Mouse (Mus musculus): ENCODE data around the gene Bicdl2. TPM values are rescaled to one million over a fixed set of nuclear protein-coding genes. Genes with fewer than 3 reads are reported as not detected.

Bicdl2 gene
- total RNA-seq, 2 experiments from 2014 or later = not detected

DNA sequence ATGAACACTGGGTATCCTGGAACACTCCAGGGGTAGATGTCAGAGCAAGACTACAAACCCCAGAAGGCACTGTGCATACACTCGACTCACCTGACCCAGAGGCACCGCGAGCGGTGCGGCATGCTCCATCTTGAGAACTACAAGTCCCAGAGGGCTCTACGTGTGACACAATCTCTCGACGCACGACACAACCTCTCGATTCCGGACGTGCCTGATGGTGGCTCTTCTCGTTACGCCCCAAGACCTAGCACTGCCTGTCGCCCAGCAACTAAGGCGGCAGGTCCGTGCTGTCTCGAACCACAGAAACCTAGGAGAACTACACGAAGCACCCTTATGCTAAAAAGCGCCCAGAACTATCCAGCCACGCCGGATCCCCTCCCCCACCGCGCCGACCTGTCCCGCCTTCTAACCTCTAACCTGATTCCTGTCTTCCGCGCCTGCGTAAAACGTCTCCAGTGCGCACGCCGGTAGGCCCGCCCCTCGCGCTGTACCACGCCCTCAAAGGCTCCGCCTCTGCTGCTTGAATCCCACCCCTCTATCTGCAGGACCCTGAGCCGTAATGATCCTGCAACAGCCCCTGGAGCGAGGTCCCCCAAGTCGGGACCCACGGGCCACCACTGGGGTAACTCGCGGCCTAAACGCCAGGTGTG lies 13.2 kb downstream of the Bicdl2 start, which contains the start of the genes Hcfc1r1 and Thoc6:
Hcfc1r1 (plus strand) TSS at position 173 of the 650 bp plus-strand sequence.
Thoc6 (minus strand) TSS at position 459 of the 650 bp plus-strand sequence.
- peak; percentile 90 to 93 for DNase-seq (ENCODE audit: low spot score in 2 of 2)

DNA sequence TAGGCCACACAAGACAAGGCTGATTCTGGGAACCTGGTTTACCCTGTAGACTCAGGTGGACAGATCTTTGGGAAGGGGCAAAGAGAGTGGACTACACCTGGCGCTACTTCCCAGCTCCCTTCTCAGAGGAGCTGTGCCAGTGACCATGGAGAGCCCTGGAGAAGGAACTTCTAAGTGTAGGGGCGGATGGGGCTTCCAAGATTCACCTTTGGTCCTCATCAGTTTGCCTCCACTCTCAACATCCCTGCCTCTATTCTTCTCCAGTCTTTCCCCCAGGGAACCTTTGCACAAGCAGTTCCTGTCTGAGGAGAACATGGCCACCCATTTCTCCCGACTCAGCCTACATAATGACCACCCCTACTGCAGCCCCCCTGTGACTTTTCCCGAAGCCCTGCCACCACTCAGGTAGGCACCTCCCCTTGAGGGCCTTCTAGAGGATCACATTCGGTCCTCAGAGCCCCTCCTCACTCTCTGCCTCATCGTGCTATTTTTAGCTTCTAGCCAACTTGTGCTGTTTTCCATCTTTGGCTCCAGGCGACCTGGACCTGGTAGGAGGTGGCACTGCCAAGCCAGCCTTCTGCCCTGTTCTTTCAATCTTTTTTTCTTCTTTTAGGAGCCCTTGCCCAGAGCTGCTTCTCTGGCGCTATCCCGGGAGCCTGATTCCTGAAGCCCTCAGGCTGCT lies 14.1 kb downstream of the Bicdl2 start:
- DNase-seq (ENCODE audit: low spot score in 2 of 2) = no peak

DNA sequence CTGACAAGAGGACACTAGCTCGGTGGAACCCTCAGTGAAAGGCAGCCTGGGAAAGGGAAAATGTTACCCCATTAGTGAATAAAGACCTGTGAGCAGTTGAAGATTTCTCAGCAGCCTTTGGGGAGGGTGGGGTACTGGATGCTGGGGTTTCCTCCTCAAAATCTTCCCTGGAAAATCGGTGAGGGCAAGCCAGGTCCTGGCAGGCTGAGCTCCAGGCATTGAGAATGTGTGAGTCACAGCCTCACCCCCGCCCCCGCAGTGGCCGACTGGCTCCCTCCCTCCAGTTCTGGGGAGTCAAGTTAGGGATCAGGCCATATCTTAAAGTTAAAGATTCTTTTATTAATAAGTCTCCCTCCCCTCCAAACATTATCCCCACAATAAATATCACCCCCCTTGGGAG lies 14.8 kb downstream of the Bicdl2 start:
- peak in 1 of 2 experiments; percentile 42 for DNase-seq (ENCODE audit: low spot score in 2 of 2)

DNA sequence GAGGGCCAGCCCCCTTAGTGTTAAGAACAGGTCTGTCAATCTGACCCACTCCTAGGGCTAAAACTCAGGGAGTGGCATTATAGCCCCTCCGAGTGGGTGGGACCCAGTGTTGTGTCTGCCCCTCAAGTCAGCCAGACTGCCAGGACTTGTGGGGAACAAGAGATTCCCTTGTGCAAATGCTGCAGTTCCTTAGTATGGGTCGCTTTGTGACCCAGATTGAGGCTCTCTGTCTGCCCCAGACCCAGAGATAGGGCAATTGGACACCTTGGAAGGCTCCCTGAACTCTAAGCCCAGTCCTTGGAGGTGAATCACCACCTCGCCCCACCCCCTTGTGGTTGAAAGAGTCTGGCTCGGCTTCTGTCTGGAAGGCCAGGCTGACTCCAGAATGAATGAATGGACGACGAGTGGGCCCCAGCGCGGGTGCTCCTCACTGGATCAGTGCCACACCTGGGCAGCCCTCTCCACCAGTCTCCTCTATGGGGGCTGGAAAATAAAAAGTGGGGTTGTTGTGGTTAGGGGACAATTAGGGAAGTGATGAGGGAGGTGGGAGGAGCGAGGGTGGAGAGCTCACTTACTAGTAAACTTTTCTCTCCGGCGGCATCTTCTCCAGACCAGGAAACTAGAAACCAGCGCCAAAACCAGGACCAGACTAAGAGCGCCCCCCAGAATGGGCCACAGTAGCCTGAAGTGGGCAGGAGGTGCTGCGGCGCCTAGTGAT lies 15.4 kb downstream of the Bicdl2 start:
- no peak for DNase-seq (ENCODE audit: low spot score in 2 of 2)

DNA sequence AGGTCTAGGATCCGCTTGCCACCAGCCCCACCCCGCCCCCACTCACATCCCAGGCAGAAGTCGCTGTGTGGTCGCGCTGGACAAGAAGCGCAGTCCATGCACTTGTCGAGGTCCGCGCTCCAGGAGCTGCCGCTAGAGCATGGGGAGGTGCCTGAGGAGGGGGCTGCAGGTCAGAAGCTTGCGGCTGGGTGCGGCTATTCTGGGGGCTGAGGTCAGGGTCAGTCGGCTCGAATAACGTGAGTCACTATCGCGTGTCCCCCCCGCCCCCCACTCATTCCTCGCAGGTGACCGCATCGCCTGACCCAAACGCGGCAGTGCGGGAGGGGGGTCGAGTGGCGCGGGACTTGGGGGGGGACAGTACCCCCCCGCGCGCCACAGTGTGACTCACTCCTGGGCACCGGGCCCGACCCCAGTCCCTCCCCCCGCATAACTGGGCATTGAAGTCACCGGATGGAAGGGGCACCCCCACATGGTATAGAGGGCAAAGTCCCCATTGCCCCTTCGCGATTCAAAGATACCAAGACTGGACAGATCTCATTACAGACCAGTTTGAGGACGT lies 16.2 kb downstream of the Bicdl2 start:
- DNase-seq (ENCODE audit: low spot score in 2 of 2) = no peak

DNA sequence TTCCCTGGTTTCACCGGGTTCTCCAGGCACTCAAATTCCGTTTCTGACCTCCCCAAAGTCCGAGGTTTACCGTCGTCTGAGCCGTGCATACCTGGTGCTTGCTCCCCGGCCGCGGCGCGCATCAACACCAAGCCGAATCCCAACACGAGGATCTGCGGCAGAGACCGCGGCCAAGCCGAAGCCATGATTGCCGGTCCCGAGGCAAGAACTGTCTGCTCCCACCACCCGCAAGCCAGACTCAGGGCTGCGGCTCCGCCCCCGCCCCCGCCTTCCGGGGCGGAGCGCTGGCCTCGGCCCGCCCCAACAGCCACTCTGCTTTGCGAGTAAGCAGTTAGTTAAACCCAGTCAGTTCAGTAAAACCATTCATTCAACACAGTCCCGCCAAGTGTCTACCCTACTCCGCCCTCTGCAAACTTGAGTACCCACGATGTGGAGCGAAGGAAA lies 17.0 kb downstream of the Bicdl2 start, which contains the start of gene Tnfrsf12a:
Tnfrsf12a (minus strand) TSS at position 233 of the 444 bp plus-strand sequence.
- DNase-seq (ENCODE audit: low spot score in 2 of 2) = peak; percentile 67 to 82

DNA sequence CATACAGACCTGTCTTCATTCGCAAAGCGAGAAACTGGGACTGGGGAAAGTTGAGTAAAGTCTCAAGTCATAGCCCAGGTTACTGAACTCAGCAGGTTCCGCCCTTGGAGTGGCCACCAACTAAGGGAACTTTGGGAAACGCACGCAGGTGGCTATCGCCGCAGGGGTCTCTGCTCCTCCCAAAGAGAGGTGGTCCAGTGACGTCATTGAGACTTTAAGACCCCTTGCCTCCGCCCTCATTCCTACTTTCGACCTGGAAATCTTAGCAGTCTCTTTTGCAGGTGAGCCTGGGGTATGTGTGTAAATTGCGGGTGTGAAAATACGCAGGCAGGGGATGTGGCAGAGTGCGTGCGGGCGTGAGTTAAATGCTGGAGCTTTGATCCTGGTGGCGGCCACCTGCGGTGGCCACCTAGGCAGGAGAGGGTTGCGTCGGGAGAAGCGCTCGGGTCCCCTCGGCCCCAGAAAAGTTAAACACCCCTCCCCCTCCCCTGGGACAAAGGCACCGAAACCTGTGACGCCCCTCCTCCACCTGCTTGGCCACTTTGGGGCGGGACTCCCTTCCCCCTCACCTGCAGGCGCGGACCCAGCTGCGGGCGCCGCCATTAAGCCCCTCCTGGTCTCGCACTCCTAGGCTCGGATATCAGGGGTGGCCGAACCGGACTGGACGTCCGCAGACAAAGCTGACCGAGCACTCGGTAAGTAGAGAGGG lies 19.0 kb downstream of the Bicdl2 start, which contains the start of gene Cldn6:
Cldn6 (plus strand) TSS at position 123 of the 709 bp plus-strand sequence.
- no peak for DNase-seq (ENCODE audit: low spot score in 2 of 2)

DNA sequence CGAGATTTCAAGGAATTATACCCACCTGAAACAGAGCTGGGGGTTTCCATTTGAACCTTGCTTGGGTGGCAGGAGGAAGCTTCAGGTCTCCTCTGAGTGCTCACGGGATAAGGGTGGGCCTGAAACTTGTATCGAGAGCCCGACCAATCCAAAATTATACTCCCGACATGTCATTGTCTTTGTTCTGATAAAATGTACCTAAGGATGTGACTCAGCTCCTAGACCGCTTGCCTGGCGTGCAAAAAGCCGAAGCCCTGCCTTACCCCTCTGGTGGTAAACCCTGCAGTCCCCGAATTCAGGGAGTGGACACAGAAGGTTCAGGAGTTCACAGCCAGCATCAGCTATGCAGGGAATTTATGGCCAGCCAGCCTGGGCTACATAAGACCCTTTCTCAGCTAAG lies 20.0 kb downstream of the Bicdl2 start:
- no peak for DNase-seq (ENCODE audit: low spot score in 2 of 2)

DNA sequence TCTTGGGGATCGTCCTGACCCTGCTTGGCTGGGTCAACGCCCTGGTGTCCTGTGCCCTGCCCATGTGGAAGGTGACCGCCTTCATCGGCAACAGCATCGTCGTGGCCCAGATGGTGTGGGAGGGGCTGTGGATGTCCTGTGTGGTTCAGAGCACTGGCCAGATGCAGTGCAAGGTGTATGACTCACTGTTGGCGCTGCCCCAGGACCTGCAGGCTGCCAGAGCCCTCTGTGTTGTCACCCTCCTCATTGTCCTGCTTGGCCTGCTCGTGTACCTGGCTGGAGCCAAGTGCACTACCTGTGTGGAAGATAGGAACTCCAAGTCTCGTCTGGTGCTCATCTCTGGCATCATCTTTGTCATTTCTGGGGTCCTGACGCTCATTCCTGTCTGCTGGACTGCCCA lies 20.8 kb downstream of the Bicdl2 start:
- no peak for DNase-seq (ENCODE audit: low spot score in 2 of 2)

DNA sequence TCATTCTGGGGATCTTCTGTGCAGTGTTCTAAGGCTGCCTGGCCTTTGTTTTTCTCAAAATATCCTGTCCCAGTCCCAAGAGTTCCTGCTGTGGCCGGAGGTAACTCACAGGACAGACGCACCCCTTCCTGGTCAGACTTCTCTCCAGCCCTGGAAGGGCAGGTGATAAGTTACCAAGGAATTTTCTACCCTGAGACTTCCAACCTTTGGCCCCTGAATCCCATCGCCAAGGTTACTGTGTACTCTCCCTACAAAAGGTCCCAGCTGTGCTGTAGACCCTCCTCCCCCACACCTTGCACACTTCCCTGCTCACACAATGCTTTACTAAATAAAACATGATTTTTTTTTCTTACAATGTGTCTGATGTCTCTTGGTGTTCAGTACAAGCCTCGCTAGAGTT lies 21.8 kb downstream of the Bicdl2 start:
- no peak for DNase-seq (ENCODE audit: low spot score in 2 of 2)

DNA sequence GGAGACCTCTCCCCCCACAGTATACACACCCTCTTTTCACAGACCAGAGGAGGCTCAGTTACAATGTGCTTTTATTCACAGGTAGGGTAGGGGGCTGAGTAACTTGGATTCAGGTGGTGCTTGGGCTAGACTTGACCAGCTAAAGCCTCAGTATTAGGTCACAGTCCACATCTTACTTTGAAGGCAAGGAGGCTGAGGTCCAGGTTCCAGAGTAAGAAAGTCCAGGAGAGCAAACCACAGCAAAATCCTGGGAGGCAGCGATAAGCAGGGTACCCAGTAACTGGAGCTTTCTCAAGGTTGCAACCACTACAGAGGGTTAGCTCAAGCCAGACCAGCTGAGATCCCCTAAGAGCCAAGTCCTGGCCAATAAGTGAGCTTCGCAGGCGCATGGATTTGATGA lies 22.2 kb downstream of the Bicdl2 start:
- no peak for DNase-seq (ENCODE audit: low spot score in 2 of 2)

DNA sequence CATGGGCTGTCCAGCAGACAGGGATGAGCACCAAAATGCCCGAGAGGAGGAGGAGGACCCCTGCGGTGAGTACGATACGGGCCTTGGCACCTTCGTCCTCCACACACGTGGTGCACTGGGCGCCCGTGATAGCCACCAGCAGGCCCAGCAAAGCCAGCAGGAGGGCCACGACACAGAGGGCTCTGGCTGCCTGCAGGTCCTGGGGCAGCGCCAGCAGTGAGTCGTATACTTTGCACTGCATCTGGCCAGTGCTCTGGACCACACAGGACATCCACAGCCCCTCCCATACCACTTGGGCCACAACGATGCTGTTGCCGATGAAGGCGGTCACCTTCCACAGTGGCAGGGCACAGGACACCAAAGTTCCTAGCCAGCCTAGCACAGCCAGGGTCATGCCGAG lies 22.9 kb downstream of the Bicdl2 start:
- DNase-seq (ENCODE audit: low spot score in 2 of 2) = no peak

DNA sequence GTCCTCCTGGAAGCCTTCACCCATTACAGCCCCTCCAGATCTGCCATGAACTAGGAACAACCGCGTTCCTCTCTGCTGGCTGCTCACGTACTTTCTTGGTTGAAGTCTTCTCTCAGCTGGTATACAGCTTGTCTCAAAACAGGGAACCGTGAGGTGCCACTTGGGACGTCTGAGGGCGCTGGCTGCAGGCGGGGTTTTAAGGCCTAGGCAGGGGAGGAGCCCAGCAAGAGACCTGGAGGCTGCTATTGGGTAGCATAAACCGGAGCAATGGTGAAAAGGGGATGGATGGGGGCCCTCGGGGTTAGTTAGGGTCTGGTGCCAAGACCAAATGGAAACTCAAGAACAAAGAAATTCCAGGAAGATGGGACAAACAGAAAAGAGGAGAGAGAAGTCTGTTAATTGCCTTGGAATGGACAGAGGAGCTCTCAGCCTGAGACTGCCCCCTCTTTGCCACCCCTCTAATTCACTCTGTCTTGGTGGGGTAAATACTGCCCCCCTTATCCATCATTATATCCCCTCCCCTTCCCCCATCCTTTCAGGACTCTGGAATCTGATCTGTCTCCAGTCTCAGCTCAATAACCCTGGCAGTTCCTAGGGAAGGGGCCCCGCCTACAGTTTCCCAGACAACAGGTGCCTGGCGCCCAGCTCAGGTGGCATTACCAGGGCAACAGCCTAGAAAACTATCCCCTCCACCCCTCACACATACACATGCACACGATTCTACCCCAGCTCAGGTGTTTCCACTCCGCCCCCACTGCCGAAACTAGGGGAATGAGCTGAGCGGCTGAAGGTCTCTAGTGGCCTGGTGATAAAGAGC lies 23.8 kb downstream of the Bicdl2 start, which contains the start of gene Cldn9:
Cldn9 (minus strand) TSS at position 171 of the 817 bp plus-strand sequence.
- no peak for DNase-seq (ENCODE audit: low spot score in 2 of 2)

DNA sequence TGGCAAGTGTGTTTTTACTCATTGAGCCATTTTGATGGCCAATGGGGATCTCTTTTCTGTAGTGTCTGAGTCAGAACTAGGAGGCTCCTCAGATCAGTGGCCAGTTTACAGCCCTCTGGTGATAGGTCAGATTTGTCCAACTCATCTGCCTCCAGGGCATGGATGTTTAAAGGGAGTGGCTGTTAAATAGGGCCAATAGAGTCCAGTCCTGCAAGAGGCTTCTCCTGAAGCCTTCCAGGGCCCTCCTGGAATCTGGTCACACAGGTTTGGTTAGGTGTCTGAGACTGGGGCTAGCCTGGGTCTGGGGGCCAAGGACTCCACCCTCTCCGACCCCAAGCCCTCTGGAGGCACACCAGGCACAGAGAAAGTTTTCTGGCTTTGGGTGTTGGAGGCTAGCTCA lies 34.2 kb downstream of the Bicdl2 start:
- no peak for DNase-seq (ENCODE audit: low spot score in 2 of 2)

DNA sequence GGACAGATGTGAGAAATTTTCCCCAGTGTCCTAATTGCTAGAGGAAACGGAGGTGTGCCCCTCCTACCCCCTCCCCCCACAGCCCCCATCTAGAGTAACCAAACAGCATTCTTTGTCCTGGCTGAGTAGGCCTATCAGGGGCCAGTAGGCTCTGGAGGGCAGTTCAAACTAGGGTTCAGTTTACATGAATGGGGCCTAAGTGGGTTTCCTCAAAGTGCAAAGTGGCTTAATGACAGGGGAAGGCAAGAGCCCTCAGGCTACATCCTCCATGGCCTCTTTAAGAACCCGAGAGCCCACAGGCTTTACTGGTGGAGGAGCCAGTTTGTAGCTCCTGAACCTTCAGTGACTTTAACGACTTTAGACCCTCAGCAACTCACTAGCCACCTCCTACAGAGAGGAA lies 35.5 kb downstream of the Bicdl2 start:
- DNase-seq (ENCODE audit: low spot score in 2 of 2) = no peak

DNA sequence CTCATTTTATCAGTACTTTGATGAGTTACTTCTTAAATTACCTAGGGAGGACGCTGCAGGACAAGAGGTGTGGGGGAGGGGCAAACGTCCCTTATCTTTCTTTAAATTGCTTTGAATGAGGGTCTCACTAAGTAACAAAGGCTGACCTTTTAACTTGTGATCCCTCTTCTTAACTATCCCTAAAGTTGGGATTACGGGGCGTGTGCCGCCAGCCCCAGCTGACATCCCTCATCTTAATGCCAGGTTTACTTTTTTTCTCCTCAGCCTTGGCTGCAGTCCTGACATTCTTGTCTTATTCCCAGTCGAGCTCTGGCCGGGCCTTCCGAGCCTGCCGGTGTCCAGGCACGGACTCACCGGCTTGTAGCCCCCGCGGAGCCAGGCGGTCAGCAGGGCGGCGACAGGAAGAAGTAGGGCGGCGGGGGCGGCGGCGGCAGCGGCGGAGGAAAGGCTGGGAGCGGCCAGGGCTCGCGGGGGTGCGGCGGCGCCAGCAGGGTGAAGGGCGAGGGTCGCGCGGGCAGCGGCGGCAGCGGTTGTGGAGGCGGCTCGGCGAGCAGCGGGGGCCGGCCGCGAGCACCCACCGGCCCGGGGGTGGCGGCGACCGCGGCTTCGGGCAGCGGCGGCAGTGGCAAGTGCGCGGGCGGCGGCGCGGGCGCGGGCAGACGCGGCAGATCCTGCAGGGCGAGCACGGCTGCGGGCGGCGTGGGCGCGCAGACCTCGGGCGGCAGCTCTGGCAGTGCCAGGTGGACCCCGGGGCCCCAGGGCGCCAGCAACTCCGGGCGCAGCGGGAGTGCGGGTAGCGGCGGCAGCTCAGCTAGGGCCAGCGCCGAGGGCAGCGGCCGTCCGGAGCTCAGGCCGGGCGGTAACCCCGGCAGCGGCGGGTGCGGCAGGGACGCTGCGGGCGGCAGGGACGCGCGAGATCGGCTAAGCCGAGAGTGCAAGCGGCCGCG lies 39.1 kb downstream of the Bicdl2 start:
- DNase-seq (ENCODE audit: low spot score in 2 of 2) = peak; percentile 36 to 54

DNA sequence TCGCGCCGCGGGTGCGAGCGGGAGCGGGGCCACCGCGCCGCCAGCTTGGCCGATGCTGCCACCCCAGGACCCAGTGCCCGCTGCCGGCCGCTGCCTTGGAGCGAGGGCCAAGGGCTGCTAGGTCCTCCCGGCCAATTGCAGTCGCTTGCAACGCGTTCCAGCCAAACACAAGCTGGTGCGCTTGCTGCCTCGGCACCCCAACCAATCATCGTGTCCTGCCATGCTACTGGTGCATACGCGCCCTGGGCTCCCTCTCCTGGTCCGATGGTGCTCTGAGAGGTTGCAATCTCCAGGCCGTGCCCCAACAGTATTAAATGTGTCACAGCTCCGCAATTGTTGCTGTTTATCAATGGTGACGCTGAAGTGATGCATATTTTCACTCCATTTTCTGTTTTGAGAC lies 39.8 kb downstream of the Bicdl2 start:
- DNase-seq (ENCODE audit: low spot score in 2 of 2) = peak; percentile 85 to 93

DNA sequence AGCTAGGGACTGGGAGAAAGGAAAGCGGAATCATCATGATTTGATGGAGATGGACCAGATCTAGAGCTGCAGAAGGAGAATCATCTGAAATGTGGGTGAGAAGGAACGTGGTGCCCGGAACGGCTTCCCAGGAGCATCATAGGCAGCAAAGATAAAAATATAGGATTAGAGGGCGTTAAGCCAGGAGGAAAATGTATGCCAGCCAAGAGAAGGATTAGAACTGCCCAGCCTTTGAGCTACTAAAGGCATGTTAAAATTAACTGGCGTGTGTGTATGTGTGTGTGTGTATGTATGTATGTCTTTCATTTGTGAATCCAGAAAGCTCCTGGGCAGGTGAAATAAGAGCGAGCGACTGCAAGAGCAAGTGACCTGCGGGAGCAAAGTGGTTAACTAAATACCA lies 43.0 kb downstream of the Bicdl2 start:
- no peak for DNase-seq (ENCODE audit: low spot score in 2 of 2)

DNA sequence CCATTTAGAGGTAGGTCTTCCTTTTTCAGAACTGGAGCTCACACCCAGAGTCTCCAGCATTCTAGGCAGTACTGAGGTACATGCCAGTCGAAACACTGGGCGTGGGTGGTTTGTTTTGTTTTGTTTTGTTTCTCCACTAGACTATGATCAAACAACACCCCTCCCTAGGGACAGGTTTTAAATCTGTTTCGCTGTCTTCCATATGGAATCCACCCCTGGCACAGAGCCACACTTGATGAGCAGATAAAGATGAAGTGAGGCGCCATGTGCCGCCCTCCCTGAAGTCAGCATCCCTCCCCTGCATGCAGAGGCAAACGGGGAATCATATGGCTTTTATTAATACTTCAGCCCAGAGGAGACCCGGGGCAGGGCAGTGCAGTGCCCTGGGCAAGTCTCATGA lies 44.4 kb downstream of the Bicdl2 start:
- peak; percentile 22 to 33 for DNase-seq (ENCODE audit: low spot score in 2 of 2)

Measured in left cerebral cortex, adult 18-20 months (tissue).